Mouse (Mus musculus) kidney, adult 11 months (tissue): ENCODE measurements around the gene Gm14440.
"Not testable (repeated sequence)": the region's sequence is repeated elsewhere in the genome, so short reads cannot be mapped to it uniquely, and the experiment has no call there.

ENCODE experiments used
- DNase-seq: peaks from one replicate; pipeline ENCODE4 v3.0.0; 2022

Gene Gm14440

GRCm38 (mm10) chr2:175274825-175275224 lies at the start of gene Gm14440:
Gm14440 (plus strand) TSS chr2:175275125.
- not testable (repeated sequence) for DNase-seq
